Mouse (Mus musculus): Measurements from ENCODE around the gene Rfc4. TPM values are rescaled to one million over a fixed set of nuclear protein-coding genes. Genes with fewer than 3 reads are reported as not detected.

Rfc4 gene
- 212 and 239 TPM in 2 replicates for polyA plus RNA-seq (2014; fragmentation: Nextera tagmentation; extraction: Ambion mirVana)

- H3K36me3 ChIP-seq (ENCODE audit: control insufficient read depth, insufficient read depth, low read length), result peaks cover 2% of the 10 kb centered on the region; the same call in 1 of the 2 replicates
- H3K27me3 ChIP-seq (ENCODE audit: control insufficient read depth, insufficient read depth, low read length), result no peaks in the 10 kb centered on the region
- DNase-seq (ENCODE audit: low spot score) (peak; percentile 94), ATAC-seq (replicated peaks; ENCODE audit: low FRiP score) (peak; percentile 93)
- peak within 1 kb of the TSS; percentile 74 for H3K4me2 ChIP-seq (ENCODE audit: low read depth, low read length, severe bottlenecking)
- H3K9ac ChIP-seq (ENCODE audit: low read length), result peak within 1 kb of the TSS; percentile 88
- under 1% methylated on average over 51 of the region's 51 CpGs for WGBS
- peak within 1 kb of the TSS; percentile 92 for H3K27ac ChIP-seq (ENCODE audit: low read depth, low read length)
- no peaks in the 10 kb centered on the region for H3K9me3 ChIP-seq (ENCODE audit: control insufficient read depth, low read length)
- H3K4me1 ChIP-seq (replicated peaks; ENCODE audit: control insufficient read depth, insufficient read depth, low read length), result 0 out of 2 replicates have a peak, but pooled peaks cover 6% of the 10 kb centered on the region
- H3K4me3 ChIP-seq (ENCODE audit: low read depth, low read length), result peak within 1 kb of the TSS; percentile 55
Observed at GRCm38 (mm10) chr16:23127673-23128375, at the start of gene Rfc4. Gene Rfc4 (minus strand): TSS chr16:23127737.

- ATAC-seq (replicated peaks; ENCODE audit: low FRiP score), result no peak
- no peaks in the 10 kb centered on the region for H3K9me3 ChIP-seq (ENCODE audit: control insufficient read depth, low read length)
- no peaks in the 10 kb centered on the region for H3K36me3 ChIP-seq (ENCODE audit: control insufficient read depth, insufficient read depth, low read length)
- no peaks in the 10 kb centered on the region for H3K27me3 ChIP-seq (ENCODE audit: control insufficient read depth, insufficient read depth, low read length)
- no peak for DNase-seq (ENCODE audit: low spot score)
- H3K9ac ChIP-seq (ENCODE audit: low read length), result no peak overlapping the region
- WGBS, result 68% methylated on average over 3 of the region's 3 CpGs
- no peak overlapping the region for H3K4me3 ChIP-seq (ENCODE audit: low read depth, low read length)
- H3K4me1 ChIP-seq (replicated peaks; ENCODE audit: control insufficient read depth, insufficient read depth, low read length), result no peaks in the 10 kb centered on the region
- H3K4me2 ChIP-seq (ENCODE audit: low read depth, low read length, severe bottlenecking), result no peak overlapping the region
- H3K27ac ChIP-seq (ENCODE audit: low read depth, low read length), result no peak overlapping the region
Observed at GRCm38 (mm10) chr16:23175956-23176355, 48.4 kb upstream of the Rfc4 start.

GRCm38 (mm10) chr16:23174855-23175254, 47.3 kb upstream of the Rfc4 start:
- Histone ChIP-seq H3K4me2 (ENCODE audit: low read depth, low read length, severe bottlenecking) (no peak overlapping the region), H3K27me3 (ENCODE audit: control insufficient read depth, insufficient read depth, low read length) (no peaks in the 10 kb centered on the region), H3K4me3 (ENCODE audit: low read depth, low read length) (no peak overlapping the region), H3K9ac (ENCODE audit: low read length) (no peak overlapping the region), H3K36me3 (ENCODE audit: control insufficient read depth, insufficient read depth, low read length) (no peaks in the 10 kb centered on the region), H3K27ac (ENCODE audit: low read depth, low read length) (no peak overlapping the region), H3K9me3 (ENCODE audit: control insufficient read depth, low read length) (no peaks in the 10 kb centered on the region), H3K4me1 (replicated peaks; ENCODE audit: control insufficient read depth, insufficient read depth, low read length) (no peaks in the 10 kb centered on the region)
- ATAC-seq (replicated peaks; ENCODE audit: low FRiP score) (no peak), DNase-seq (ENCODE audit: low spot score) (no peak)
- 90% methylated on average over 5 of the region's 5 CpGs for WGBS

- Histone ChIP-seq H3K4me1 (replicated peaks; ENCODE audit: control insufficient read depth, insufficient read depth, low read length) (no peaks in the 10 kb centered on the region), H3K36me3 (ENCODE audit: control insufficient read depth, insufficient read depth, low read length) (no peaks in the 10 kb centered on the region), H3K27me3 (ENCODE audit: control insufficient read depth, insufficient read depth, low read length) (no peaks in the 10 kb centered on the region), H3K4me3 (ENCODE audit: low read depth, low read length) (no peak overlapping the region), H3K9me3 (ENCODE audit: control insufficient read depth, low read length) (no peaks in the 10 kb centered on the region), H3K27ac (ENCODE audit: low read depth, low read length) (no peak overlapping the region), H3K4me2 (ENCODE audit: low read depth, low read length, severe bottlenecking) (no peak overlapping the region), H3K9ac (ENCODE audit: low read length) (no peak overlapping the region)
- ATAC-seq (replicated peaks; ENCODE audit: low FRiP score) (no peak), DNase-seq (ENCODE audit: low spot score) (no peak)
- 96% methylated on average over 5 of the region's 5 CpGs for WGBS
Observed at GRCm38 (mm10) chr16:23173904-23174303, 46.4 kb upstream of the Rfc4 start.

GRCm38 (mm10) chr16:23170813-23171212, 43.3 kb upstream of the Rfc4 start:
- H3K36me3 ChIP-seq (ENCODE audit: control insufficient read depth, insufficient read depth, low read length), result no peaks in the 10 kb centered on the region
- no peak overlapping the region for H3K4me2 ChIP-seq (ENCODE audit: low read depth, low read length, severe bottlenecking)
- ATAC-seq (replicated peaks; ENCODE audit: low FRiP score), result no peak
- H3K4me3 ChIP-seq (ENCODE audit: low read depth, low read length), result no peak overlapping the region
- no peaks in the 10 kb centered on the region for H3K4me1 ChIP-seq (replicated peaks; ENCODE audit: control insufficient read depth, insufficient read depth, low read length)
- no peak overlapping the region for H3K9ac ChIP-seq (ENCODE audit: low read length)
- 92% methylated on average over 3 of the region's 3 CpGs for WGBS
- H3K27ac ChIP-seq (ENCODE audit: low read depth, low read length), result no peak overlapping the region
- no peak for DNase-seq (ENCODE audit: low spot score)
- no peaks in the 10 kb centered on the region for H3K27me3 ChIP-seq (ENCODE audit: control insufficient read depth, insufficient read depth, low read length)
- H3K9me3 ChIP-seq (ENCODE audit: control insufficient read depth, low read length), result no peaks in the 10 kb centered on the region

GRCm38 (mm10) chr16:23167079-23167478, 39.5 kb upstream of the Rfc4 start:
- H3K9me3 ChIP-seq (ENCODE audit: control insufficient read depth, low read length), result no peaks in the 10 kb centered on the region
- DNase-seq (ENCODE audit: low spot score) (no peak), ATAC-seq (replicated peaks; ENCODE audit: low FRiP score) (no peak)
- H3K4me1 ChIP-seq (replicated peaks; ENCODE audit: control insufficient read depth, insufficient read depth, low read length), result no peaks in the 10 kb centered on the region
- 75% methylated on average over 5 of the region's 5 CpGs for WGBS
- no peaks in the 10 kb centered on the region for H3K27me3 ChIP-seq (ENCODE audit: control insufficient read depth, insufficient read depth, low read length)
- no peak overlapping the region for H3K4me2 ChIP-seq (ENCODE audit: low read depth, low read length, severe bottlenecking)
- no peaks in the 10 kb centered on the region for H3K36me3 ChIP-seq (ENCODE audit: control insufficient read depth, insufficient read depth, low read length)
- H3K4me3 ChIP-seq (ENCODE audit: low read depth, low read length), result no peak overlapping the region
- no peak overlapping the region for H3K27ac ChIP-seq (ENCODE audit: low read depth, low read length)
- no peak overlapping the region for H3K9ac ChIP-seq (ENCODE audit: low read length)

- no peaks in the 10 kb centered on the region for H3K4me1 ChIP-seq (replicated peaks; ENCODE audit: control insufficient read depth, insufficient read depth, low read length)
- no peak overlapping the region for H3K27ac ChIP-seq (ENCODE audit: low read depth, low read length)
- no peak overlapping the region for H3K4me3 ChIP-seq (ENCODE audit: low read depth, low read length)
- no peak overlapping the region for H3K9ac ChIP-seq (ENCODE audit: low read length)
- no peak for DNase-seq (ENCODE audit: low spot score)
- H3K9me3 ChIP-seq (ENCODE audit: control insufficient read depth, low read length), result no peaks in the 10 kb centered on the region
- ATAC-seq (replicated peaks; ENCODE audit: low FRiP score), result no peak
- H3K4me2 ChIP-seq (ENCODE audit: low read depth, low read length, severe bottlenecking), result no peak overlapping the region
- WGBS, result 90% methylated on average over 1 of the region's 1 CpGs
- H3K27me3 ChIP-seq (ENCODE audit: control insufficient read depth, insufficient read depth, low read length), result no peaks in the 10 kb centered on the region
- H3K36me3 ChIP-seq (ENCODE audit: control insufficient read depth, insufficient read depth, low read length), result no peaks in the 10 kb centered on the region
Observed at GRCm38 (mm10) chr16:23166646-23167045, 39.1 kb upstream of the Rfc4 start.

GRCm38 (mm10) chr16:23165441-23165840, 37.9 kb upstream of the Rfc4 start:
- Histone ChIP-seq H3K4me3 (ENCODE audit: low read depth, low read length) (no peak overlapping the region), H3K27me3 (ENCODE audit: control insufficient read depth, insufficient read depth, low read length) (no peaks in the 10 kb centered on the region), H3K36me3 (ENCODE audit: control insufficient read depth, insufficient read depth, low read length) (no peaks in the 10 kb centered on the region), H3K4me2 (ENCODE audit: low read depth, low read length, severe bottlenecking) (no peak overlapping the region), H3K4me1 (replicated peaks; ENCODE audit: control insufficient read depth, insufficient read depth, low read length) (no peaks in the 10 kb centered on the region), H3K27ac (ENCODE audit: low read depth, low read length) (no peak overlapping the region), H3K9me3 (ENCODE audit: control insufficient read depth, low read length) (no peaks in the 10 kb centered on the region), H3K9ac (ENCODE audit: low read length) (no peak overlapping the region)
- DNase-seq (ENCODE audit: low spot score) (no peak), ATAC-seq (replicated peaks; ENCODE audit: low FRiP score) (no peak)
- WGBS, result 53% methylated on average over 9 of the region's 9 CpGs

- no peak overlapping the region for H3K4me3 ChIP-seq (ENCODE audit: low read depth, low read length)
- no peaks in the 10 kb centered on the region for H3K27me3 ChIP-seq (ENCODE audit: control insufficient read depth, insufficient read depth, low read length)
- no peaks in the 10 kb centered on the region for H3K9me3 ChIP-seq (ENCODE audit: control insufficient read depth, low read length)
- no peaks in the 10 kb centered on the region for H3K4me1 ChIP-seq (replicated peaks; ENCODE audit: control insufficient read depth, insufficient read depth, low read length)
- H3K27ac ChIP-seq (ENCODE audit: low read depth, low read length), result no peak overlapping the region
- DNase-seq (ENCODE audit: low spot score) (no peak), ATAC-seq (replicated peaks; ENCODE audit: low FRiP score) (no peak)
- H3K9ac ChIP-seq (ENCODE audit: low read length), result no peak overlapping the region
- WGBS, result 75% methylated on average over 6 of the region's 6 CpGs
- H3K36me3 ChIP-seq (ENCODE audit: control insufficient read depth, insufficient read depth, low read length), result no peaks in the 10 kb centered on the region
- no peak overlapping the region for H3K4me2 ChIP-seq (ENCODE audit: low read depth, low read length, severe bottlenecking)
Observed at GRCm38 (mm10) chr16:23164443-23164842, 36.9 kb upstream of the Rfc4 start.

All from forebrain, embryonic 11.5 days (tissue).